Mouse (Mus musculus) embryonic facial prominence, embryonic 10.5 days (tissue): ENCODE results near the gene Yjefn3. TPM values are rescaled to one million over a fixed set of nuclear protein-coding genes. Genes with fewer than 3 reads are reported as not detected.

Experiments used
- DNase-seq: peaks from one replicate; pipeline ENCODE4 v3.0.0-alpha.2; 2017; ENCODE audit warnings: low spot score
- H3K27ac ChIP-seq: fragments of 300-500 bp; sonication (generic); replicated peaks from 2 replicates; pipeline ENCODE4 v1.5.1; 2016; ENCODE audit warnings: mild to moderate bottlenecking
- H3K27me3 ChIP-seq: fragments of 300-500 bp; sonication (generic); replicated peaks from 2 replicates; pipeline ENCODE4 v1.6.1; 2016; ENCODE audit warnings: low read depth, mild to moderate bottlenecking; ENCODE audit not compliant: poor library complexity, severe bottlenecking
- H3K36me3 ChIP-seq: fragments of 300-500 bp; sonication (generic); replicated peaks from 2 replicates; pipeline ENCODE4 v1.6.1; 2016; ENCODE audit warnings: mild to moderate bottlenecking, moderate library complexity
- H3K4me1 ChIP-seq: fragments of 300-500 bp; sonication (generic); 2 replicates; pipeline ENCODE4 v1.6.1; 2016
- H3K4me3 ChIP-seq: fragments of 300-500 bp; sonication (generic); 2 replicates; pipeline ENCODE4 v1.5.1; 2016; ENCODE audit warnings: mild to moderate bottlenecking, moderate library complexity
- H3K9me3 ChIP-seq: fragments of 300-500 bp; sonication (generic); 2 replicates; pipeline ENCODE4 v1.6.1; 2016; ENCODE audit warnings: mild to moderate bottlenecking
- WGBS: fragments of 180-500 bp; shearing (Covaris S2); methylation state at CpG from one replicate; pipeline ENCODE4 v1.1.7; 2016; 5-methylcytosine and 5-hydroxymethylcytosine counted together
- polyA plus RNA-seq: library from polyadenylated mRNA; unstranded; fragments of >200 nt; fragmentation: Nextera tagmentation; extraction: Ambion mirVana; gene quantifications from 2 replicates; pipeline ENCODE4 v1.2.1, GENCODE M21; 2016

Gene Yjefn3
- polyA plus RNA-seq, 1 experiment from 2014 or later: 4.2 TPM

- Histone ChIP-seq H3K4me3 (no peak overlapping the region), H3K9me3 (no peaks in the 10 kb centered on the region), H3K27ac (no peak overlapping the region), H3K27me3 (no peaks in the 10 kb centered on the region), H3K4me1 (peaks cover 25% of the 10 kb centered on the region), H3K36me3 (peaks cover 57% of the 10 kb centered on the region)
- no peak for DNase-seq
- 83% methylated on average over 1 of the region's 1 CpGs for WGBS
These were observed 21.5 kb upstream of the Yjefn3 start for GRCm38 (mm10) chr8:69923986-69924385.

DNA sequence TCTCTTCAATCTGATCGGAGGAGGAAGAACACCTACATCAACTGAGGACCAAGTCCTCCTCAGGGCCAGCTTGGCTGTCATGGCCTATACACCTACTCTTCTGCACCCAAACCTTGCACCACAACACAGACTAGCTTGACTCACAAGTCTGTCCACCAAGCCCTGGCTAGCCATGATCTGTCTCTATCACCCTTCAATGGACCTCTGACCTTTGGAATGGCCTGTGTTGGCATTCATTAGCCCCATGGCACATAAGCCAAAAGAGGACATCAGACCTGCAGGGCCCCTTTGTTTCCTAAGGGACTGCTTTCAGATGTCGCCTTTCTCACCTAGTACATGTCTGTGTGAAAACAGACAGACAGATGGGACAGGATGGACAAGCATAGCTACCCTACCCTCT, 18.6 kb upstream of the Yjefn3 start:
- H3K4me1 ChIP-seq: peaks cover 25% of the 10 kb centered on the region
- peak overlapping the region; percentile 84 for H3K27ac ChIP-seq
- no peaks in the 10 kb centered on the region for H3K27me3 ChIP-seq
- WGBS: 91% methylated on average over 2 of the region's 2 CpGs
- peak overlapping the region; percentile 31; the same call in 1 of the 2 replicates for H3K4me3 ChIP-seq
- H3K36me3 ChIP-seq: peaks cover 50% of the 10 kb centered on the region
- DNase-seq: no peak
- no peaks in the 10 kb centered on the region for H3K9me3 ChIP-seq

DNA sequence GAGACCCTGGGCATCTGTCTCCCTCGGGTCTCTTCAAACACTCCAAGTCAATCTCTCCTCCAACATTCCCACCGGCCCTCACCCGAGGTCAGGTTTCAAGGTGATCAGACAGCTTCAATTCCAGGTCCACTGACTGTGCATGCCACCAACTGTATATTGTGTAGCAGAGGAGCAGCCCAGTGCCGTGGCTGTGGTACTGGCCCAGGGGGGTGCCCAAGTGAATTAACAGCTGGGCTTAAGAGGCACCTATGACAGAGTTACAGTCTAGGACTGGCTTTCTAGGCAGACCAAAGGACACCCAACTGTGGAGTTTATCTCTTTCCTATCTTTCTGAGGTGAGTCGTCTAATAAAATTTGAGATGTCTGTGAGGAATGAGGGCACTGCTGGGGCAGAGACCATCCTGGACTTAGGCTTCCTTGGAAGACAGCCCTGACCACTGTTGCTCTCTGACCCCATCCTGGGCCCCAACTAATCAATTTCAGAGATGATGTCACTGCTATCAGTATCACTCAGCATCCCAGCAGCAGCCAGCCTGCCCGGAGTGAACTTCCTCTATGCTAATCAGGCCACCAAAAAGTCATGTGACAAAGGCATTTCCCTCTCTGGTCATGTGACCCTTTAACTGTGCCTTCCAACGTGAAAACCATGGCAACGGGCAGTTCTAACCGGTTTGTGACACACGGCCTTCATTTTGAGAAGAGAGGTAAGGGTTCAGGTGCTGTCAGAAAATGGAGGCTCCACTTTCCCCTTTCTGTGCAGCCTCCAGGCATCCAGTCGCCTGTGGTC, 17.6 kb upstream of the Yjefn3 start:
- DNase-seq: peak; percentile 84
- H3K27me3 ChIP-seq: no peaks in the 10 kb centered on the region
- peak overlapping the region; percentile 84 for H3K27ac ChIP-seq
- H3K36me3 ChIP-seq: peaks cover 52% of the 10 kb centered on the region
- 46% methylated on average over 11 of the region's 11 CpGs for WGBS
- H3K9me3 ChIP-seq: no peaks in the 10 kb centered on the region
- H3K4me1 ChIP-seq: peaks cover 25% of the 10 kb centered on the region
- peak overlapping the region; percentile 31 for H3K4me3 ChIP-seq

DNA sequence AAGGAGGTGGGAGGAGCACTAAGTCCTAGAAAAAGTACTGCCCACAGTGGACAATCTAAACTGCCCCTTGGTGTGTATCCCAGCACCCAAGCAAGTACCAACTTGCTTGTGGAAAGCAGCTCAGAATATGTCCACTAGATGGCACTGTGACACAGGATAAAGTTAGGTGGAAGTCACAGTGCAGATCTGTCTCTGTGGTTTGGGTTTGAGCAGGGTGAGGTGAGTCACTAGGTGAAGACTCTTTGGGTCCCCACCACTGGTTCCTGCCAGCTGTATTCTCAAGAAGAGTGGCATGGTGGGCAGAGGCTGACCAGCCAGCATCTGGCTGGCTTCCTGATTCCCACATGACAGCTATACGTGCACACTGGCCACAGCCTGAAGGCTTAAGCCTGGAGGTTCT, 16.5 kb upstream of the Yjefn3 start:
- H3K9me3 ChIP-seq: no peaks in the 10 kb centered on the region
- H3K27me3 ChIP-seq: no peaks in the 10 kb centered on the region
- 59% methylated on average over 1 of the region's 1 CpGs for WGBS
- no peak overlapping the region for H3K4me3 ChIP-seq
- peaks cover 60% of the 10 kb centered on the region for H3K36me3 ChIP-seq
- DNase-seq: peak; percentile 74
- H3K27ac ChIP-seq: no peak overlapping the region
- H3K4me1 ChIP-seq: peaks cover 25% of the 10 kb centered on the region

GRCm38 (mm10) chr8:69918506-69918905, 16.0 kb upstream of the Yjefn3 start:
- no peak overlapping the region for H3K4me3 ChIP-seq
- peaks cover 25% of the 10 kb centered on the region for H3K4me1 ChIP-seq
- H3K9me3 ChIP-seq: no peaks in the 10 kb centered on the region
- no peak for DNase-seq
- peaks cover 60% of the 10 kb centered on the region for H3K36me3 ChIP-seq
- no peak overlapping the region for H3K27ac ChIP-seq
- no peaks in the 10 kb centered on the region for H3K27me3 ChIP-seq

GRCm38 (mm10) chr8:69915748-69916147, 13.2 kb upstream of the Yjefn3 start:
- H3K4me3 ChIP-seq: no peak overlapping the region
- peaks cover 74% of the 10 kb centered on the region for H3K36me3 ChIP-seq
- H3K4me1 ChIP-seq: peaks cover 12% of the 10 kb centered on the region
- no peak for DNase-seq
- no peaks in the 10 kb centered on the region for H3K27me3 ChIP-seq
- 58% methylated on average over 5 of the region's 5 CpGs for WGBS
- H3K9me3 ChIP-seq: no peaks in the 10 kb centered on the region
- H3K27ac ChIP-seq: no peak overlapping the region

DNA sequence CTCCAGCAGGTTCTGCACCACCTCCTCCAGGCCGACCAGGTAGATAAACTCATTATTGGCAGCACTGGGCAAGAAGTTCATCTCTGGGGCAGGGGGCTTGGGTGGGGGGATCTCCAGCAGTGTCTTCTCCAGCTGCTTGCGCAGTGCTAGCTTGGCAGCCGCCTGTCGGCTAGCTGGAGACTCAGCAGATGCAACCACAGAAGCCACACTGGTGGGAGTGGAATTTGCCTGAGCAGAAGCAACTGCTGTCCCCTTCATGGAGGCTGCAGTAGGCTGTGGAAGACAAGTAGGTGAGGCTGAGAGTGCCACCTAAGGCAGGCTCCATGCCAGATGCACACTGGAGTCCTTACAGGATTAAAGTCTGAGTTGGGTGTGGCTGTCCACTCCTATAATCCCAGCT, 12.0 kb upstream of the Yjefn3 start:
- Histone ChIP-seq H3K36me3 (peaks cover 86% of the 10 kb centered on the region), H3K4me3 (no peak overlapping the region), H3K27me3 (no peaks in the 10 kb centered on the region), H3K27ac (no peak overlapping the region), H3K9me3 (no peaks in the 10 kb centered on the region), H3K4me1 (peaks cover under 1% of the 10 kb centered on the region; the same call in 1 of the 2 replicates)
- 87% methylated on average over 4 of the region's 4 CpGs for WGBS
- no peak for DNase-seq

DNA sequence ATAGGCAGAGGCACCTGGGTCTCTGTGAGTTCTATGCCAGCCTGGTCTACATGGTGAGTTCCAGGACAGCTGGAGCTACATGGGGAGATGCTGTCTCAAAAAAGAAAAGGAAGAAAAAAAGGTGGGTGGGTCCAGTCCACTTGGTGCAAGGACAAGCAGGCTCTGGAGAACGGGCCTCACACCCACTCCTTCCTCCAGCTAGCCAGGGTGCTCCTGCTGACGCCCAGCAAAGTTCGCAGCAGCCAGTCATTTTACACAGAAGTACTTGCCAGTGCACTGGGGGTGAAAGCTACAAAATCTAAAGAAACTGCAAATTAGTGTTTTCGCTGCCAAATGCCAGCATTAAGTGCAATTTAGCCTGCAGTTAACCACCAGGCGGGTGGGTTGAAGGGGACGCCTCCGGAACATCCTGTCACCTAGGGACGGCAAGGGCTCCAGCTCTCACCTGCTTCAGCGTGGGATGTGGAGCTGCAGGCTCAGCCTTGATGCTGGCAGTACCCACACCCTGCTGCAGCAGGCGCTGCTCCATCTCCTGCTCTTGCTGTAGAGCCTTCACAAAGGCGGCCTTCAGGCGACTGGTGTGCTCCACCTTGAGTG, 10.1 kb upstream of the Yjefn3 start:
- no peaks in the 10 kb centered on the region for H3K9me3 ChIP-seq
- no peaks in the 10 kb centered on the region for H3K27me3 ChIP-seq
- peaks cover 100% of the 10 kb centered on the region for H3K36me3 ChIP-seq
- no peak overlapping the region for H3K4me3 ChIP-seq
- 89% methylated on average over 12 of the region's 12 CpGs for WGBS
- DNase-seq: no peak
- H3K27ac ChIP-seq: no peak overlapping the region
- H3K4me1 ChIP-seq: no peaks in the 10 kb centered on the region

DNA sequence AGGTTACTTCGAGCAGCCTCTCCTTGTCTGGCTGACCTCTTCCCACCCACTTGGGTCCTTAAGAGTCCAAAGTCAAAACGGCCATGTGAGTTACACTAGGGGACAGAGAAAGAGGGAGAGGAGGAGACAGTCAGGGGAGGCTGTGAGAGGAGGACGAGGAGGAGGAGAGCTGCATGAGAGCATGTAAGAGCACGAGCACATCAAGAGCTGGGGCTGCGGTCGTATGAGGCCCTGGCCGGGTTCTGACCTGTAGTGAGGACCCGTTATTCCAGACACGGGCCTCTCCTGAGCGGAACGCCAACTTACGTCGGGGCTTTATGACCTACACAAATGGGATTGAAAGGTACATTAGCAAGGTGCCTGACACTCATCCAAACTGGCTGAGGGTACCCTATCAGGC, 9.4 kb upstream of the Yjefn3 start:
- 92% methylated on average over 13 of the region's 13 CpGs for WGBS
- Histone ChIP-seq H3K27ac (no peak overlapping the region), H3K4me1 (no peaks in the 10 kb centered on the region), H3K9me3 (no peaks in the 10 kb centered on the region), H3K27me3 (no peaks in the 10 kb centered on the region), H3K4me3 (no peak overlapping the region), H3K36me3 (peaks cover 100% of the 10 kb centered on the region)
- no peak for DNase-seq

DNA sequence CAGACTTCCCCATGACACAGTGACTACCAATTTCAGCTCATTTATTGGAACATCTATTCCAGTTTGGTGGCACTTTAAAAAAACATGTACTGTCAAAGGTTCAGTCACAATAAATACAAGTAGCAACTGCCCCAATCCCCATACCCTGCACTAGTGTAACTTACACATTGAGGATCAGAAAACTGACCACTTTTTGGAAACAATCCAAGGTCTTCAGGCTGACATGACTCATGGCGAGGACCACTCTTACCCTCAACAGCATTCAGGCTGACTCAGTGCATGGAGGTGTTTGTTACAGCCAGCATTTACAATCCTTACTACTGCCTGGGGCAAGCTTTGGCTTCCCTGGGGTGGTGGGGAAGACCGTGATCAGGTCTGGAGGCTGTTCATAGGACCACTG, 4.6 kb upstream of the Yjefn3 start:
- peaks cover 52% of the 10 kb centered on the region for H3K36me3 ChIP-seq
- no peaks in the 10 kb centered on the region for H3K9me3 ChIP-seq
- no peaks in the 10 kb centered on the region for H3K27me3 ChIP-seq
- no peak for DNase-seq
- no peak overlapping the region for H3K4me3 ChIP-seq
- H3K27ac ChIP-seq: no peak overlapping the region
- H3K4me1 ChIP-seq: peaks cover 23% of the 10 kb centered on the region
- WGBS: 87% methylated on average over 2 of the region's 2 CpGs

GRCm38 (mm10) chr8:69906260-69906659, 3.7 kb upstream of the Yjefn3 start:
- WGBS: 90% methylated on average over 2 of the region's 2 CpGs
- Histone ChIP-seq H3K4me3 (no peak overlapping the region), H3K9me3 (no peaks in the 10 kb centered on the region), H3K4me1 (peaks cover 29% of the 10 kb centered on the region), H3K27me3 (no peaks in the 10 kb centered on the region), H3K36me3 (peaks cover 43% of the 10 kb centered on the region), H3K27ac (no peak overlapping the region)
- DNase-seq: no peak

GRCm38 (mm10) chr8:69904096-69904495, 1.6 kb upstream of the Yjefn3 start:
- Histone ChIP-seq H3K4me3 (peak overlapping the region; percentile 72), H3K27ac (peak overlapping the region; percentile 19; the same call in 1 of the 2 replicates), H3K36me3 (peaks cover 29% of the 10 kb centered on the region), H3K4me1 (peaks cover 40% of the 10 kb centered on the region), H3K27me3 (no peaks in the 10 kb centered on the region), H3K9me3 (no peaks in the 10 kb centered on the region)
- no peak for DNase-seq
- WGBS: 81% methylated on average over 8 of the region's 8 CpGs

- H3K36me3 ChIP-seq: peaks cover 29% of the 10 kb centered on the region
- peak; percentile 100 for DNase-seq
- peak overlapping the region; percentile 96 for H3K27ac ChIP-seq
- H3K4me1 ChIP-seq: peaks cover 42% of the 10 kb centered on the region
- no peaks in the 10 kb centered on the region for H3K27me3 ChIP-seq
- under 1% methylated on average over 45 of the region's 45 CpGs for WGBS
- H3K4me3 ChIP-seq: peak overlapping the region; percentile 72
- no peaks in the 10 kb centered on the region for H3K9me3 ChIP-seq
These were observed 591 bp upstream of the Yjefn3 start for GRCm38 (mm10) chr8:69903063-69903542.
